Mouse (Mus musculus): Measurements from ENCODE around the gene C4bp.
A peak's percentile ranks its signal among the peaks of the same experiment; 100 is the strongest.
"Not testable (repeated sequence)": the region's sequence is repeated elsewhere in the genome, so short reads cannot be mapped to it uniquely, and the experiment has no call there.

C4bp gene

GRCm38 (mm10) chr1:130661454-130661853 lies at the start of gene C4bp:
TSS of gene C4bp (minus strand) at chr1:130661632.
- DNase-seq (ENCODE audit: low read depth): no peak

GRCm38 (mm10) chr1:130710283-130711080 lies 49.0 kb upstream of the C4bp start:
- no peak for DNase-seq (ENCODE audit: low read depth)

GRCm38 (mm10) chr1:130703613-130704012 lies 42.2 kb upstream of the C4bp start:
- no peak for DNase-seq (ENCODE audit: low read depth)

GRCm38 (mm10) chr1:130701976-130702375 lies 40.5 kb upstream of the C4bp start:
- no peak for DNase-seq (ENCODE audit: low read depth)

DNA sequence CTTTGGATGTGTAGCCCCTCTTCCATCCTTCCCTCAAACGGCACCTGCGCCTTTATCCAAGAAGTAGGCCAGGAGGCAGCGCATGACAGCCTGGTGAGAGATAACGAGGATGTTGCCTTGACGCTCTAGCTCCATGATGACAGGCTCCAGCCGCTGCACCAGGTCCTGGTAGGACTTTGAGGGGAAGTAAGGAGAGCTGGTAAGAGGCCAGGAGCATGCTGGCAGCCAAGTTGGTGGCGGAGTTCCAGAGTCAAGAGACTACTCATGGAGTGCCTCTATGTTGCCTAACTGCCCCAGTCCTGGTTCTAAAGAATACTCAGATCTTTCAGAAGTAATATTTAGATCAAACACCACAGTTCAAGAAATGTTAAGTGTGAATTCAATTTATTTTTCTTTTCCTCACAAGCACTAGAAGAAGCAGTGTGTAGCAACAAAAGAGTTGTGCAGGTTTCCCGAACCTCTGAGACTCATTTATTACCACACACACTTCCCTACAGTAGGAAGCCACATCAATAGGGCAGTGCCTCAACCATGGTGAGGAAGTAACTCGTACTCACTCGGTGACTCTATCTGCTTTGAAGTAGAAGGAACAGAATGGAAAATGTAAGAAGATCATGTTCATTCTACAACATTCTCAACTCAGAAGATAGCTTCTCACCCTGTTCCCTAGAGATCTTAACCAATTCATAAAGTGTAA lies 38.7 kb upstream of the C4bp start:
- DNase-seq (ENCODE audit: low read depth): no peak

DNA sequence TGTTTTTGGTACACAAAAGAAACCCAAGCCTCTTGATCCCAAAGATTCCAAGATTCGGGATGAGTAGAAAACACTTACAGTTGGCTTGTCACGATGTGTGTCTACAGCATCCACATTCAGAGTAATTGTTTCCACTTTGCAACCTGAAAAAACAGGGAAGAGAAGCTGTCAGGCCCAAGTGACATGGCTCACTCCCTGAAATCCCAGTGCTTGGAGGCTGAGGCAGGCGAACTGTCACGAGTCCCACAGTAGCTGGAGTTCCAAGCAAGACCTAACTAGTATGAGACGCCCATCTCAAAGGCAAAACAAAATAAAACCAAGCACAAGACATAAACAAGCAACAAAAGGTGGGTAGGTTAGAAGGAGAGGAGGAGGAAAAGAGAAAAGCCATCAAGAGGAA lies 37.2 kb upstream of the C4bp start:
- DNase-seq (ENCODE audit: low read depth): no peak

DNA sequence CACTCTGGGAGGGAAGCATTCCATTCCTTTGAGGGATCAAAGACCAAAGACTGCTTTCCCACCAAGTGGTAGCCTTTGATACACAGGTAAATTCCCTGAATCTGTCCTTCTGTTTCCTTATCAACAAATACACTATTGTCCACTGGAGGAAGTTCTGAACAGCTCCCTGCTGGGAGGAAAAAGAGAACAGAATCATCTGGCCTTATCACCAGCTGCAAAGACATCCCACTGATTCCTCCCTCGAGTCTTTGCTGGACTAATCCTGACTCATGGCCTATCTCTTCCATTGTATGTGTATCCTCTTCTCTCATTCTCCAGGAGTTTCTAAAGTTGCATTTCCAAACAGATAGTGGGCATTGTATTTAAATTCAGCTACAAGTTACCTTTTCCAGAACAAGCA lies 22.5 kb upstream of the C4bp start:
- no peak for DNase-seq (ENCODE audit: low read depth)

- DNase-seq (ENCODE audit: low read depth): no peak
Observed at GRCm38 (mm10) chr1:130681656-130682413, 20.4 kb upstream of the C4bp start.

DNA sequence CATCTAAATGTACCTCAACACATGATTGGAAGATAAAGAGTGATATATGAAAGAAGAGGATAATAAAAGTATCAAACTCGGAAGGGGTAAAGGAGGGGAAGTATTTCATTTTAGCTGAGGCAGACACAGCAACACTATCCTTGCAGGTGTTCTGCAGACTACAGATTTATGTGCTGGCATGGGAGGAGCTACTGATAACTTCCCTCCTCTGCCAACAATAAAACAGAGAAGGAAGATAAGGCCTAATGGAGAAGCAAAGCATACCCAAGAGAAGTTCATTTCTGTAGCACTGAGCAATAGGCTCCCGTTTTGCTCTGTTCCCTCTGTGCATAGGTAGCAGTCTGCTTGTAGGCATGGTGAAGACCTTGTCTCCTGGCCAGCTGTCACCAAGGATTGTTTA lies 19.6 kb upstream of the C4bp start:
- no peak for DNase-seq (ENCODE audit: low read depth)

DNA sequence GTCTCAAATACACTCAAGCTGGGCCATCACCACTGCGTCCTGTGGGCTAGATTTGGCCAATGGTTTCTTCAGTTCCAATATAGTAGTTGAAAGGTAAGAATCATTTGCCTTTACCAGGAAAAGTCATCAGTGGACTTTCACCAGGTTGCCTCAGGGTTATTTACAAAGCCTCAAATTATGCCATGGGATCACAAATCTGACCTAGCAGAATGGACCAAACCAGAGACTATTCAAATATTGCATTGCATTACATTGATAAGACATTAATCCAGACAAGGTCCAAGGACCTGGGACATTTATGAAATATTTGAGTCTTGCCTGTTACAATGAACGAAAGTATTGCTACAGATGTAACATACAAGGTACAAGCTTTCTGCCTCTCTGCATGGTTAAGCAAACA lies 17.1 kb upstream of the C4bp start:
- DNase-seq (ENCODE audit: low read depth): no peak

DNA sequence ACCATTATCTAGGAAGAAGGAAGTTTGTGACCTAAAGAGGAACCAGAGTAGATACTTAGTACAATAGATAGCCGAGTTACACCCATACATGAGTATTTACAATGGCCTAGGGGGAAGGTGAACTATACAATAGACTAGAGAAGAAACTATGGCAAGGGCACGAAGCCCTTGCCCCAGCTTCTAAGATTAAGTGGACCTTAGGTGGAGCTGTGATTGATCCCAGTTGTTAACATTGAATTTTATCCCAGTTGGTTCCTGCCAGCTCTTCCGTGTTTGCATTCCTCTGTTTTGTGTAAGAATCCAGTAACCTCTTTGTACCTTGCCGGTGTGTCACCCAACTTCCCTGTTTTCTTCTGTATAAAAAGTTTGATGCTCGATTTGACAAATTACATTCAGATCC lies 2.1 kb upstream of the C4bp start:
- DNase-seq (ENCODE audit: low read depth): not testable (repeated sequence)

GRCm38 (mm10) chr1:130659641-130660040 lies 1.8 kb downstream of the C4bp start:
- DNase-seq (ENCODE audit: low read depth): not testable (repeated sequence)

GRCm38 (mm10) chr1:130644103-130644502 lies 17.3 kb downstream of the C4bp start:
- no peak for DNase-seq (ENCODE audit: low read depth)

GRCm38 (mm10) chr1:130640967-130641366 lies 20.5 kb downstream of the C4bp start:
- DNase-seq (ENCODE audit: low read depth): no peak

DNA sequence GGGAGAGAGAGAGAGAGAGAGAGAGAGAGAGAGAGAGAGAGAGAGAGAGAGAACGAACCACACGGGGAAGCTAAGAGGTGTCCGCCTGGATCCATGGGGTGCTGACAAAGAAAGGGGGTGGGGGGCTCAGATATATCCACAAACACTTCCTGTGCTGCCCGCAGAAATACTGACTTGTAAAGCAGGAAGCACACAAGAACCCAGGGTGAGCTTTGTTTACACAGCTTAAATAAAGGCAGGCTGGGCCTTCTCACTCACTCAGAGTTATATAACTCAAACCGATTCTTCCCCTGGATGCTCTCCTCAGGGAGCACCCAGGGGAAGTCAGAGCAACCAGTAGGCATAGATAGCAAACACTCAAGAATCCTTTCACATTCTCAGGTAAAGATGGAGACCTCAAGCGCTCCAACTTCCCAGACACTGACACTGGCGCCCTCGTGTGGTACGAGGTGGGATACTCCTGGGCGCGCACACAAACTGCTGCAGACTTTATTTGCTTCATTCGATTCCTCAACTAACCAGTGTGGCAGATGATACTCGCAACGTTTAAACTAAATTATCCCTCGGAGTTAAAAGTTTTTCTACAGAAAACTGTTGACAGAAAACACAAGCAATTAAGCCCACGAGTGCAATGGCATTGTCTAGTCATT lies 27.5 kb downstream of the C4bp start:
- peak; percentile 87 for DNase-seq (ENCODE audit: low read depth)

- DNase-seq (ENCODE audit: low read depth): no peak
Observed at GRCm38 (mm10) chr1:130633316-130633715, 28.1 kb downstream of the C4bp start.

DNA sequence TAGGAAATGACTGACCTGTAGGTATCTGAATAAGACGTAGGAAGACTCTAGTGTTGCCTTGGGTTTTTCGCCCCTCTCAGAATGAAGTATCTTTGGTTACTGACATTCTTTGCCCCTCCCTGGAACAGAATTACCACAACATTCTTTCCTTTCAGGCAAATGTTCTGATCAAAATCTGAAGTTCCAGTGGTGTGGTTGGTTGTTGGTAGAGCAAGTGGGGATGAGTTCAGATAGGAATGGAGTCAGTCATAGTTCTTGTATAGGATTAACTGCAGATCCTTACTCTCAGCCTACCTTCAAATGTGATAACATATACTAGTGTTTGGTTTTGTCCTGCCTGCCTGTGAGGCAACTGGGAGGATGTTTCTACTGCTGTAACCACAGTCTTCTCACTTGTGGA lies 31.9 kb downstream of the C4bp start, which contains the start of gene Zp3r:
TSS of gene Zp3r (minus strand) at position 101 of the 400 bp plus-strand sequence.
- DNase-seq (ENCODE audit: low read depth): no peak

GRCm38 (mm10) chr1:130596291-130596690 lies 65.1 kb downstream of the C4bp start:
- no peak for DNase-seq (ENCODE audit: low read depth)

- DNase-seq (ENCODE audit: low read depth): no peak
Observed at GRCm38 (mm10) chr1:130588659-130589058, 72.8 kb downstream of the C4bp start.
